Mouse (Mus musculus) myocyte (in vitro differentiated cells): Measurements from ENCODE around the gene Olfr1217. TPM values are rescaled to one million over a fixed set of nuclear protein-coding genes. Genes with fewer than 3 reads are reported as not detected.
"Not testable (repeated sequence)": the region's sequence is repeated elsewhere in the genome, so short reads cannot be mapped to it uniquely, and the experiment has no call there.

Source experiments
- H3K27me3 ChIP-seq: one replicate; pipeline ENCODE4 v1.6.1; 2011; ENCODE audit not compliant: control insufficient read depth, insufficient read depth, insufficient read length
- H3K36me3 ChIP-seq: one replicate; pipeline ENCODE4 v1.6.1; 2011; ENCODE audit not compliant: control insufficient read depth, insufficient read depth
- H3K4me2 ChIP-seq: one replicate; pipeline ENCODE4 v1.6.1; 2011; ENCODE audit warnings: low read depth, control low read depth
- H3K4me3 ChIP-seq: one replicate; pipeline ENCODE4 v1.5.1; 2011; ENCODE audit warnings: mild to moderate bottlenecking, control low read depth, moderate library complexity
- H3K79me2 ChIP-seq: one replicate; pipeline ENCODE4 v1.6.1; 2011; ENCODE audit not compliant: control insufficient read depth, insufficient read depth
- H3ac ChIP-seq: one replicate; pipeline ENCODE4 v1.6.1; 2011; ENCODE audit not compliant: control insufficient read depth, insufficient read length
- CEBPB ChIP-seq: IDR thresholded peaks from 2 replicates; pipeline ENCODE4 v1.6.1; 2011; ENCODE audit warnings: mild to moderate bottlenecking, moderate library complexity; ENCODE audit not compliant: poor library complexity, insufficient read depth, severe bottlenecking
- E2F4 ChIP-seq: IDR thresholded peaks from one replicate; pipeline ENCODE4 v1.6.1; 2011; ENCODE audit warnings: mild to moderate bottlenecking, control low read depth, moderate library complexity; ENCODE audit not compliant: insufficient read depth
- MAX ChIP-seq: IDR thresholded peaks from one replicate; pipeline ENCODE4 v1.6.1; 2011; ENCODE audit warnings: low read depth, mild to moderate bottlenecking, control low read depth
- MYOD1 ChIP-seq, 3 experiments: IDR thresholded peaks; one replicate each; pipeline ENCODE4 v1.6.1; 2011; ENCODE audit warnings: control low read depth in 2 of 3, low read depth in 2 of 3, mild to moderate bottlenecking in 2 of 3, moderate library complexity in 1 of 3; ENCODE audit not compliant: insufficient read length in 2 of 3, control insufficient read depth in 1 of 3
- MYOG ChIP-seq, 3 experiments: IDR thresholded peaks; one replicate each; pipeline ENCODE4 v1.6.1; 2011; ENCODE audit warnings: control low read depth in 2 of 3, low read depth in 2 of 3, mild to moderate bottlenecking in 2 of 3; ENCODE audit not compliant: insufficient read length in 2 of 3, control insufficient read depth in 1 of 3, insufficient read depth in 1 of 3
- POLR2A ChIP-seq: IDR thresholded peaks from one replicate; pipeline ENCODE4 v1.6.1; 2011; ENCODE audit warnings: low read depth, mild to moderate bottlenecking, control low read depth, moderate library complexity; ENCODE audit not compliant: insufficient read length
- POLR2AphosphoS2 ChIP-seq: IDR thresholded peaks from one replicate; pipeline ENCODE4 v1.6.1; 2011; ENCODE audit warnings: low read depth, control low read depth; ENCODE audit not compliant: insufficient read length
- REST ChIP-seq: IDR thresholded peaks from one replicate; pipeline ENCODE4 v1.6.1; 2011; ENCODE audit warnings: mild to moderate bottlenecking, control low read depth, moderate library complexity; ENCODE audit not compliant: insufficient read depth, insufficient read length
- SRF ChIP-seq: IDR thresholded peaks from one replicate; pipeline ENCODE4 v1.6.1; 2011; ENCODE audit warnings: low read depth; ENCODE audit not compliant: control insufficient read depth, insufficient read length
- TCF12 ChIP-seq: IDR thresholded peaks from one replicate; pipeline ENCODE4 v1.6.1; 2011; ENCODE audit warnings: mild to moderate bottlenecking, control low read depth; ENCODE audit not compliant: poor library complexity, insufficient read depth, severe bottlenecking
- TCF3 ChIP-seq: IDR thresholded peaks from one replicate; pipeline ENCODE4 v1.6.1; 2011; ENCODE audit warnings: low read depth, control low read depth; ENCODE audit not compliant: insufficient read length
- USF1 ChIP-seq: IDR thresholded peaks from one replicate; pipeline ENCODE4 v1.6.1; 2011; ENCODE audit warnings: low read depth, mild to moderate bottlenecking, control low read depth, moderate library complexity
- polyA plus RNA-seq: library from polyadenylated mRNA; unstranded; fragments of >200 nt; fragmentation: generic; extraction: Trizol; gene quantifications from one replicate; pipeline ENCODE4 v1.2.1, GENCODE M21; 2012; ENCODE audit warnings: missing spikeins

The Olfr1217 gene
- not detected for polyA plus RNA-seq

- Histone ChIP-seq H3ac (no peak within 1 kb of the TSS), H3K79me2 (no peaks in the 10 kb centered on the region), H3K27me3 (no peaks in the 10 kb centered on the region), H3K4me2 (no peak within 1 kb of the TSS), H3K4me3 (no peak within 1 kb of the TSS), H3K36me3 (no peaks in the 10 kb centered on the region)
- TF ChIP-seq USF1 (no peak), TCF12 (no peak), MYOD1 (IDR thresholded peaks at IDR 0.05; ENCODE audit: control insufficient read depth in 1 of 3, insufficient read length in 2 of 3, low read depth in 2 of 3) (no peak), POLR2AphosphoS2 (no peak), REST (no peak), POLR2A (no peak), CEBPB (no peak), MYOG (IDR thresholded peaks at IDR 0.05; ENCODE audit: control insufficient read depth in 1 of 3, insufficient read depth in 1 of 3, insufficient read length in 2 of 3, low read depth in 2 of 3) (no peak)
Measured at GRCm38 (mm10) chr2:89031965-89032364, at the start of gene Olfr1217. Gene Olfr1217 (minus strand): TSS chr2:89032065.

- no peak for TF ChIP-seq POLR2A
- no peak for TF ChIP-seq MYOD1 (IDR thresholded peaks at IDR 0.05; ENCODE audit: control insufficient read depth in 1 of 3, insufficient read length in 2 of 3, low read depth in 2 of 3)
- no peak for TF ChIP-seq CEBPB
- TF ChIP-seq POLR2AphosphoS2 = no peak
- Histone ChIP-seq H3K4me3 (no peak overlapping the region), H3K4me2 (no peak overlapping the region), H3ac (no peak overlapping the region), H3K36me3 (no peaks in the 10 kb centered on the region), H3K27me3 (no peaks in the 10 kb centered on the region), H3K79me2 (no peaks in the 10 kb centered on the region)
Measured at GRCm38 (mm10) chr2:89081487-89081886, 49.6 kb upstream of the Olfr1217 start.

- H3K36me3 ChIP-seq = no peaks in the 10 kb centered on the region
- no peak for TF ChIP-seq POLR2AphosphoS2
- TF ChIP-seq POLR2A = no peak
- TF ChIP-seq MAX = no peak
- TF ChIP-seq SRF = no peak
- no peak for TF ChIP-seq REST
- no peak for TF ChIP-seq MYOD1 (IDR thresholded peaks at IDR 0.05; ENCODE audit: control insufficient read depth in 1 of 3, insufficient read length in 2 of 3, low read depth in 2 of 3)
- no peak for TF ChIP-seq E2F4
- TF ChIP-seq MYOG (IDR thresholded peaks at IDR 0.05; ENCODE audit: control insufficient read depth in 1 of 3, insufficient read depth in 1 of 3, insufficient read length in 2 of 3, low read depth in 2 of 3) = no peak
- no peak within 1 kb of the TSS for H3ac ChIP-seq
- H3K79me2 ChIP-seq = no peaks in the 10 kb centered on the region
- no peaks in the 10 kb centered on the region for H3K27me3 ChIP-seq
- no peak within 1 kb of the TSS for H3K4me2 ChIP-seq
- no peak within 1 kb of the TSS for H3K4me3 ChIP-seq
Measured at GRCm38 (mm10) chr2:89061087-89061486, 29.2 kb upstream of the Olfr1217 start, which contains the start of gene Olfr1218. Gene Olfr1218 (minus strand): TSS chr2:89061187.

GRCm38 (mm10) chr2:89021436-89021835 lies 10.4 kb downstream of the Olfr1217 start:
- not testable (repeated sequence) for H3K27me3 ChIP-seq, H3K36me3 ChIP-seq, H3ac ChIP-seq, H3K79me2 ChIP-seq, H3K4me2 ChIP-seq, H3K4me3 ChIP-seq

GRCm38 (mm10) chr2:89018240-89018639 lies 13.6 kb downstream of the Olfr1217 start, which contains the start of gene Olfr1216:
Gene Olfr1216 (minus strand): TSS chr2:89018340.
- Histone ChIP-seq H3K79me2 (no peaks in the 10 kb centered on the region), H3ac (no peak within 1 kb of the TSS), H3K4me2 (no peak within 1 kb of the TSS), H3K27me3 (no peaks in the 10 kb centered on the region), H3K36me3 (no peaks in the 10 kb centered on the region), H3K4me3 (no peak within 1 kb of the TSS)
- TF ChIP-seq E2F4 (no peak), SRF (no peak), POLR2A (no peak), MYOG (IDR thresholded peaks at IDR 0.05; ENCODE audit: control insufficient read depth in 1 of 3, insufficient read depth in 1 of 3, insufficient read length in 2 of 3, low read depth in 2 of 3) (no peak), CEBPB (no peak), POLR2AphosphoS2 (no peak)

GRCm38 (mm10) chr2:89006873-89007272 lies 25.0 kb downstream of the Olfr1217 start, which contains the start of gene Olfr1215:
Gene Olfr1215 (minus strand): TSS chr2:89006973.
- no peaks in the 10 kb centered on the region for H3K27me3 ChIP-seq
- no peak within 1 kb of the TSS for H3K4me2 ChIP-seq
- no peak for TF ChIP-seq TCF12
- no peak for TF ChIP-seq MYOD1 (IDR thresholded peaks at IDR 0.05; ENCODE audit: control insufficient read depth in 1 of 3, insufficient read length in 2 of 3, low read depth in 2 of 3)
- TF ChIP-seq REST = no peak
- TF ChIP-seq MAX = no peak
- TF ChIP-seq E2F4 = no peak
- TF ChIP-seq MYOG (IDR thresholded peaks at IDR 0.05; ENCODE audit: control insufficient read depth in 1 of 3, insufficient read depth in 1 of 3, insufficient read length in 2 of 3, low read depth in 2 of 3) = no peak
- TF ChIP-seq TCF3 = no peak
- no peaks in the 10 kb centered on the region for H3K79me2 ChIP-seq
- H3K36me3 ChIP-seq = no peaks in the 10 kb centered on the region
- no peak within 1 kb of the TSS for H3ac ChIP-seq
- H3K4me3 ChIP-seq = no peak within 1 kb of the TSS
